Mouse (Mus musculus) embryo, embryonic 9.5 days (tissue): ENCODE data around the gene Xdh.

Experiments
- DNase-seq: peaks from one replicate; pipeline ENCODE4 v3.0.0-alpha.2; 2017; ENCODE audit errors: extremely low spot score

The Xdh gene

GRCm38 (mm10) chr17:73942268-73942962 lies 7.6 kb downstream of the Xdh start:
- DNase-seq: no peak

GRCm38 (mm10) chr17:73941816-73942215 lies 8.2 kb downstream of the Xdh start:
- DNase-seq: no peak

DNA sequence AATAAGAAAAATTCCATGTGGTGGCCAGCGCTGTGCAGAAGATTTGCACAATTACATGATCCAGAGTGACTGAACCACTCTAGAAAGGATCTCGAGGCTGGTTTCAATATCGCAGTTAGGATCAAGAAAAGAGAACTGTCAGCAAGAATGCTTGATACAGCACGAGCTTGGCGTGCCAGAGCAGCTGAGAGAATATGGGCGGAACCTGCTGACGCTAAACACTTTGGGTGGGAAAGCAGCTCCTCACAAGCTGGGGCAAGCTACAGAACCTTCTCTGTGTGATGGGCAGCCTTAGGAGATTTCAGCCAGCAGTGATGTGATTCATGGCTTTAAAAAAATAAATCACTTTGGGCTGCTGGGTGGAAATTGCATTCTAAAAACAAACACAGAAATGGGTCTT lies 12.9 kb downstream of the Xdh start:
- DNase-seq: no peak

GRCm38 (mm10) chr17:73935163-73935562 lies 14.8 kb downstream of the Xdh start:
- no peak for DNase-seq

- DNase-seq: no peak
Measured at GRCm38 (mm10) chr17:73934281-73934680, 15.7 kb downstream of the Xdh start.

DNA sequence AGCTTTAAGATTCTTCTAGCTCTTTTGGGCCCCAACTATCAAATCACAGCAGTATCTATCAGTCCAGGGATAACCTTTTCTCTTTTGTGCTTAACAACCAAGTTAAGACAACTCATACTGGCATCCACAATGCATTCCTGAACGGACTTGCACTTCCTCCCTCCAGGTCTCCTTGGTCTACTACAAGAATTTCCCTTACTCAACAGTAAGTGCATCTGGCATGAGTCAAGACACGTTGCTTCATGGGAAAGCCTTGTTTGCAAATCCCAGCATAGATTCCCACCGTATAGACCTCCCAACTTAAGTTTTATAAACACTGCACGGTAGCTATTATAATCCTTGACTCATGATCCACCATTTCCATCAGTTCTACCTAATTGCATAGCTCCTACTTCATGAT lies 16.4 kb downstream of the Xdh start:
- DNase-seq: no peak

- no peak for DNase-seq
Measured at GRCm38 (mm10) chr17:73932497-73933059, 17.4 kb downstream of the Xdh start.

GRCm38 (mm10) chr17:73919520-73919919 lies 30.5 kb downstream of the Xdh start:
- DNase-seq: no peak

- no peak for DNase-seq
Measured at GRCm38 (mm10) chr17:73918944-73919381, 31.0 kb downstream of the Xdh start.

DNA sequence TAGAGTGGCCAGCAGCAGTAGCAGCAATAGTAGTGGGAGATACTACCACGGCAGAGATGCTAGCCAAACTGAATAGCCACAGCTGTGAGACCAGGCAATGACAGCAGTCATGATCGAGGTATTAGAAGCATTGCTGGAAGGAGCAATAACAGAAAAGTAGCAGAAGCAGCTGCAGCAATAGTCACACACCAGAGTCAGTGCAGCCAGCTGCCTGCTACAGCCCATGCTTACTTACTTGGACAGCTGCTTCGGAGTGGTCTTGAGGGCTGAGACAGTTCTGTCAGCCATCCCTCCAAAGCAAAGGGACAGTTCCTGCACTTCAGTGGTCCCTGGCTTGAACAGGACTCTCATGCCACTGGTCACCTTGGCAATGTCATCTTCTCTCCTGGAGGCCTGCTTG lies 31.9 kb downstream of the Xdh start:
- DNase-seq: no peak

- no peak for DNase-seq
Measured at GRCm38 (mm10) chr17:73917713-73918112, 32.3 kb downstream of the Xdh start.

GRCm38 (mm10) chr17:73914730-73915129 lies 35.3 kb downstream of the Xdh start:
- DNase-seq: no peak

GRCm38 (mm10) chr17:73906076-73906475 lies 43.9 kb downstream of the Xdh start:
- DNase-seq: no peak

DNA sequence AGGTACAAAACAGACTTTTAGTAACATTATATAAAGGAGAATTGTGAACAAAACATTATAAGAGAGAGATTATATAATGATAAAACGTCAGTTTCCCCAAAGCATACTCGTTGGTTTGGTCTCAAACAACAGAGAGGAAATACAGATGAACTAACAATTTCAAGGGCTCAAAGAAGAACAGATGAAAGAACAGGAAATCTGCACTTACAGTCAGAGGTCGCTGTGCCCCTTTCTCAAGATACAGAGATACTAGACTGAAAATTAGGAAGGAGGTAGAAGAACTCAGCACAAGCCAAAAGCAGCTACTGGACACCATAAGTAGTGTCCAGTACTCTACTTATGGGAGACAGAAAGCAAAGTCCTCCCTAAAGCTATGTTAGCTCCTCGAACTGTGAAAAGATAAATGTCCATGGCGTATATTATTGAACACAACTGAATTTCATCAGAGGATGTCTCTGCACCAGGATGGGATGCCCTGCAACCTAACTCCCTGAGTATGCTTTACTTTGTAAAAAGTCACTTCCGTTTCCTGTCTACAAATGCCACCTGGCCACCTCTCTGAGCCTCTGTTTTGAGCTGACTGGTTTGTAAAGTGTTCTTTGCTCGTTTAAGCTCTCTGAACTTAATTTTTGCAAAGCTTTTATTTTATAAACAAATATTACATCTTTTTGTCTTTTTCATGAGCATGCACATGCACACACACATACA lies 44.8 kb downstream of the Xdh start:
- no peak for DNase-seq

DNA sequence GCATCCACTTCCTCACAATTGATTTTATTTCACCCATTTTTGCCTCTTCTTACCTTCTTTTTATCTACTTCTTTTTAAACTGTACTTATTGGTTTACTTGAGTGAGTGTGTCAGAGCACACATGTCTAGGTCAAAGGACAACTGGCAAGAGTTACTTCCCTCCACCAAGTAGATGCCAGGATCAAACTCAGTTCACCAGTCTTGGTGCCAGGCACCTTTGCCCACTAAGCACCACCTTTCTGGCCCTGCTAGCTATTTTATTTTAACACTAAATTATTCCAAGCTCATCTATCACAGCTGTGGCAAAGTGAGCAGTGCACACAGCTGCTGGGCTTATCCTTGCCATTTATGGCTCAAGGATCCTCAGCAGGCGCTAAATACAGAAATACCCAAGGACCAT lies 46.9 kb downstream of the Xdh start:
- DNase-seq: no peak

DNA sequence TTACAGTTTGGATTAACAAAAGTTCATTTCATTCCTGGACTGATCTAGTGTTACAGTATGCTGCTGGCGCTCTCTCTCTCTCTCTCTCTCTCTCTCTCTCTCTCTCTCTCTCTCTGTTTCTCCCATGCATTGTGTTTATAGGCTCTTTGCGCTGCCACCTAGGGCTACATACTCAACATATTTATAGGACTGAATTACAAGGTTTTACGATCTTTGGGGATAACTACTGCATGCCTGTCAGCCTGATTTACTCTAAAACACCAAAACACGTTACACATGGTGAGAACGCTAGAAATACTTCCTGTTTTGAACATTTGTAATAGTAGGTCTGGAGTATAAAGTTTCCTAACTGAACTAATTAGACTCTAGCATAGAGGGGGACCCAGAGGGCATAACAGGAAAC lies 47.8 kb downstream of the Xdh start:
- no peak for DNase-seq

- no peak for DNase-seq
Measured at GRCm38 (mm10) chr17:73894399-73894798, 55.6 kb downstream of the Xdh start.

DNA sequence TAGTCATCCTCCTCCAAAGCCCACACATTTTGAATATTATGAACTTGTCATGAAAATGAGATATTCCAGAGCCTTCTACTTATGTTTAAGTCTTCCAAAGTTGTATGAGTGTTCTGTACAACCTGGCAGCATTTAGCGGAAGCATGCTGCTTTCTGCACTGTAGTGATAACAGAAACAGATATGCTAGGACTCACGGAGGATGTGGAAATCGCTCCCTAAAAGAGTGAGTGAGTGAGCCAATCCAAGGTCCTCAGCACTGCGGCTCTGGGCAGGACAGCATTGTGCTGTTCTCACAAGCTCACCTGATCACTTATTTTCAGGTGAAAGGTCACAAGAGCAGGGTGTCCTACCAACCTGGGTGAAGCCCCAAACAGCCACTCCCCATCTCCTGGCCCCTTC lies 56.2 kb downstream of the Xdh start:
- DNase-seq: no peak

DNA sequence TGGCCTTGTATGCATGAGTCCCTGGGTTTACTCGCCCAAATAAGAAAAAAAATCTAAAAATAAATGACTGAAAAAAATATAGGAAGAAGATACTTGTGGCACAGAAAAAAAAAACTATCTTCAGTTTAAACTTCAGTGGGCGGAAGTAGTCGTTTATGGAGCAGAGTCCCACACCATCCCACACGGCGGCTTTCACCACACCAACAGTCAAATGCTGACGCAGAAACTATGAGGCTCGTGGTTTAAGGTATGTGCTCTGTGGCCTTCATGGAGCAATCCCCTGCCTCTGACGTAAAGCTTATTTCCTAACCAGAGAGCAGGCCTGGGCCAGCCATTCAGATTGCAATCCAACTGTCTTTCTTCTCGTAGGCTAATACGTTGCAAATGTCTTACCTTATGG lies 56.8 kb downstream of the Xdh start:
- DNase-seq: no peak

DNA sequence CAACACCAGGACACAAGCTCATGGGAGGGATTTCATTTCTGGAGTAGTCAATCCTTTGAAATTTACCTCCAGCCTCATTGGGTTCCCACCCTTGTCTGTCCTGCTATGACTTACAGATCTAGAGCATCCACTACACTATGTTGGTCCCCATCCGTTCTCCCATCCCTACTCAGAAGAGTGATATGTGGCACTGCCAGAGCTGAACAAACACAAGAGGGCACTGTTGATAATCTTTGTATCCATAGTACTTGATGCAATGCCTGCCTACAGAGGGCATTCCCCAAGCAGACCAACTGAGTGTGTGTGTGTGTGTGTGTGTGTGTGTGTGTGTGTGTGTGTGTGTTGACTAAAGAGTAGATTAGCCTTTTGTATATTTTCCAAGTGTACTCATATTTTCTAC lies 58.4 kb downstream of the Xdh start:
- DNase-seq: no peak

DNA sequence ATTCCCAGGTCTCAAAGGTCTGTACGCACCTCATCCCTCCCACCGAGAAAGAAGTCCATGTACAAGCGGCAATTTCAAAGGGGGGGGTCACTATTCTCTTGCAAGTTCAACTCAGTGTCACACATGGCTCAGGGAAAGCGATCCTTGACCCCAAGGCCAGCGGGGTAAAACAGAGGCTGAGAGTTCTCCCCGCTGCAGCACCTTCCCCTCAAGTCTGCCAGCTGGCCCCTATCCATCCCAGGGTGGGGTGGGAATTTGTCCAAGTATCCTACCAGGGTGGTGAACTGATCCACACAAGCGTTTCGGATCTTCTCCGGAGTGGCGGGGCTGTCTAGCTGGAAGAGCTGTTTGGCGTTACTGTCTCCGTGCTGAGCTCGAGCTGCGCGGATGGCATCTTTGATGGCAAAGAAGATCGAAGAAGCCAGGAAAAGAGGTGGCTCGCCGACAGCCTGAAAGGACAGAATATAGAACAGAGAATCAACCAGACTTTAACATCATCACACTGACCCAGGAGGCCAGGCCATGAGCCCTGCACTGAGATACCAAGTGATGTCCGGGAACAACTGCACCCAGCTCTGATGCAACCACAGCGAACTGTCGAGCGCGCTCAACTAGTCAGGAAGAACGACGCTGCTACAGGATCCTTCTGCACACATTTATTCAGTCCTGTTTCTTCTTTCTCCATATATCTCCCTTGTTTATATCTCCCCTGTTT lies 63.8 kb downstream of the Xdh start:
- DNase-seq: no peak

GRCm38 (mm10) chr17:73883332-73883731 lies 66.7 kb downstream of the Xdh start:
- DNase-seq: no peak

DNA sequence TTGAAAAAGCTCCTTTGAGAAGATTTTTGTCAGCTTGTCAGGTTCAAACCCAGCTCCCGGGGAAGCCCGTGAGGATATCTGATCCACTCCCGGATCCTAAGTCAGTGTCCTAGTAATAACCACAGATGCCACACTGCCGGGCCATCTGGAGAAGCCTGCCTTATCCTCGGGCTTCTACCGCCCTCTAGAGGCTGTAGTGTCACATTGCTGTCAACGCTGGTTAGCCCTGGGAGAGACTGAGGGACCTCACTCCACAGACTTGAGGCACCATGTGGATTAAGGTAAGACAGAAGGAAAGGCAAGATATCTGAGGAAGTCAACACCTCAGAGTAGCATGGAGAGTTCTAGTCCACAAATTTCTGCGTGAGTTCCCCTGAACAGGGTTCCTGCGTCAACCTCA lies 67.8 kb downstream of the Xdh start:
- peak; percentile 78 for DNase-seq
